Mouse (Mus musculus) testis, adult 2 months (tissue): ENCODE data around the gene Adra2b.

Experiments used
- CTCF ChIP-seq: fragments of 200-500 bp; IDR thresholded peaks from 2 replicates; pipeline ENCODE4 v1.5.1; 2012; ENCODE audit warnings: low read depth, mild to moderate bottlenecking, inconsistent platforms, low read length, moderate library complexity; ENCODE audit not compliant: control insufficient read depth, insufficient read depth, insufficient replicate concordance
- POLR2A ChIP-seq: fragments of 200-500 bp; IDR thresholded peaks from 2 replicates; pipeline ENCODE4 v1.6.1; 2012; ENCODE audit warnings: low read depth, mild to moderate bottlenecking, inconsistent platforms, low read length, moderate library complexity; ENCODE audit not compliant: control insufficient read depth

- TF ChIP-seq CTCF = no peak
- TF ChIP-seq POLR2A = no peak
These were observed 12.8 kb downstream of the Adra2b start for GRCm38 (mm10) chr2:127375759-127376341.
